Mouse (Mus musculus) heart, embryonic 12.5 days (tissue): ENCODE measurements around the gene Cemip. TPM values are rescaled to one million over a fixed set of nuclear protein-coding genes. Genes with fewer than 3 reads are reported as not detected.

Experiments
- ATAC-seq: fragments of 200-750 bp; cut with Nextera tagmentation; 2 replicates; pipeline ENCODE4 v1.8.0; 2017; ENCODE audit warnings: moderate TSS enrichment, moderate library complexity; ENCODE audit not compliant: insufficient number of reproducible peaks, low FRiP score
- H3K27ac ChIP-seq: fragments of 300-500 bp; sonication (generic); 2 replicates; pipeline ENCODE4 v1.5.1; 2016; ENCODE audit warnings: mild to moderate bottlenecking, moderate library complexity; ENCODE audit not compliant: poor library complexity, severe bottlenecking
- H3K27me3 ChIP-seq: fragments of 300-500 bp; sonication (generic); replicated peaks from 2 replicates; pipeline ENCODE4 v1.6.1; 2016; ENCODE audit warnings: mild to moderate bottlenecking, moderate library complexity
- H3K36me3 ChIP-seq: fragments of 300-500 bp; sonication (generic); 2 replicates; pipeline ENCODE4 v1.6.1; 2016; ENCODE audit warnings: mild to moderate bottlenecking, moderate library complexity
- H3K4me1 ChIP-seq: fragments of 300-500 bp; sonication (generic); replicated peaks from 2 replicates; pipeline ENCODE4 v1.6.1; 2016; ENCODE audit warnings: mild to moderate bottlenecking
- H3K4me2 ChIP-seq: fragments of 300-500 bp; sonication (generic); 2 replicates; pipeline ENCODE4 v1.6.1; 2016; ENCODE audit warnings: mild to moderate bottlenecking, moderate library complexity
- H3K4me3 ChIP-seq: fragments of 300-500 bp; sonication (generic); 2 replicates; pipeline ENCODE4 v1.5.1; 2016; ENCODE audit warnings: mild to moderate bottlenecking
- H3K9ac ChIP-seq: fragments of 300-500 bp; sonication (generic); 2 replicates; pipeline ENCODE4 v1.6.1; 2016; ENCODE audit warnings: mild to moderate bottlenecking, moderate library complexity
- H3K9me3 ChIP-seq: fragments of 300-500 bp; sonication (generic); replicated peaks from 2 replicates; pipeline ENCODE4 v1.6.1; 2016; ENCODE audit warnings: mild to moderate bottlenecking, moderate library complexity
- WGBS: fragments of 180-500 bp; shearing (Covaris S2); methylation state at CpG from one replicate; pipeline ENCODE4 v1.1.7; 2016; 5-methylcytosine and 5-hydroxymethylcytosine counted together
- polyA plus RNA-seq: library from polyadenylated mRNA; unstranded; fragments of >200 nt; fragmentation: Nextera tagmentation; extraction: Ambion mirVana; gene quantifications from 2 replicates; pipeline ENCODE4 v1.2.1, GENCODE M21; 2016

Cemip gene
- polyA plus RNA-seq, 1 experiment from 2014 or later: 1.0 TPM

GRCm38 (mm10) chr7:84026090-84026489 lies 60.2 kb downstream of the Cemip start:
- Histone ChIP-seq H3K36me3 (no peaks in the 10 kb centered on the region), H3K9me3 (no peaks in the 10 kb centered on the region), H3K4me1 (peaks cover 18% of the 10 kb centered on the region), H3K27ac (no peak overlapping the region), H3K4me2 (no peak overlapping the region), H3K27me3 (no peaks in the 10 kb centered on the region), H3K9ac (no peak overlapping the region), H3K4me3 (no peak overlapping the region)
- no peak for ATAC-seq
- 72% methylated on average over 4 of the region's 4 CpGs for WGBS

- WGBS: 76% methylated on average over 6 of the region's 6 CpGs
- Histone ChIP-seq H3K4me3 (no peak overlapping the region), H3K4me2 (no peak overlapping the region), H3K9me3 (no peaks in the 10 kb centered on the region), H3K4me1 (peaks cover 12% of the 10 kb centered on the region), H3K27me3 (no peaks in the 10 kb centered on the region), H3K36me3 (no peaks in the 10 kb centered on the region), H3K9ac (no peak overlapping the region), H3K27ac (no peak overlapping the region)
- no peak for ATAC-seq
These were observed 62.8 kb downstream of the Cemip start for GRCm38 (mm10) chr7:84023466-84023865.

DNA sequence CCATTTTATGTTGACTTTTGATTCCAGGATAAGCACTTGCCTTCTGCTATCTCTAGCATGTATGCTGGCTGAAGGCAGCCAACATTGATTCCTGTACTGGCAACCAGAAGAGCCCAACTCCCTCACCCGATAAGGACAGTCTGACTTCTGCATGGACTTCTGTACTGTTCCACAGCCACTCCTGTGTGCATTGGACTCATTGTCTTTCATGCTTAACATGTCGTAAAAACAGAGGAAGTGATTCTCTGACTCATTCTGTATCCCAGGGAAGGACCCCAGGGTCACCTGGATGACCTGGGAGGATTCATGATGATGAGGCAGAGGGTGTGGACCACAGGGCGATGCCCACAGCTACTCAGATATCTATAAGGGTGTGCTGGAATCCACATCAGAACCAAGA lies 63.8 kb downstream of the Cemip start:
- Histone ChIP-seq H3K4me1 (peaks cover 14% of the 10 kb centered on the region), H3K36me3 (no peaks in the 10 kb centered on the region), H3K4me3 (no peak overlapping the region), H3K27ac (no peak overlapping the region), H3K27me3 (no peaks in the 10 kb centered on the region), H3K4me2 (no peak overlapping the region), H3K9me3 (no peaks in the 10 kb centered on the region), H3K9ac (no peak overlapping the region)
- 67% methylated on average over 3 of the region's 3 CpGs for WGBS
- ATAC-seq: no peak

DNA sequence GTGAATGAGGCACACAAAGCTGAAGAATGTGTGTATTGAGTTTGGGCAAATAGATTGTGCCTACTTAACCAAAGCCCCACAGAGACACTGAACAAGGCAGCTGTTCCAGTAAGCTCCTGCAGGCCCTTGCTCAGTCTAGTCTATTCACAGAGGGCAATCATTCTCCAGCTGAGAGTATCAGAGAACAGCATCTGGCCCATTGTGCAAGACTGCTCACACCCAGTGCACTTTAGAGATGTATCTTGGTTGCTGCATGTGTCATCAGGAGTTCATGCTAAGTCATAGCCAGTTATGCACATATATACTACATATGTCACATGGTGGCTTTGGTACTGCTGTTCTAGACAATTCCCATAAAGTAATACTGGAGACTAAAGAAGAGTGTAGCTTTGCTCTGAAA lies 66.9 kb downstream of the Cemip start:
- Histone ChIP-seq H3K36me3 (no peaks in the 10 kb centered on the region), H3K4me3 (no peak overlapping the region), H3K9me3 (no peaks in the 10 kb centered on the region), H3K27me3 (no peaks in the 10 kb centered on the region), H3K4me2 (no peak overlapping the region), H3K4me1 (peaks cover 14% of the 10 kb centered on the region), H3K9ac (no peak overlapping the region), H3K27ac (no peak overlapping the region)
- ATAC-seq: no peak

- no peak overlapping the region for H3K4me2 ChIP-seq
- H3K36me3 ChIP-seq: no peaks in the 10 kb centered on the region
- no peaks in the 10 kb centered on the region for H3K9me3 ChIP-seq
- peak; percentile 48; the same call in 1 of the 2 replicates for ATAC-seq
- H3K27me3 ChIP-seq: no peaks in the 10 kb centered on the region
- H3K4me3 ChIP-seq: no peak overlapping the region
- 51% methylated on average over 5 of the region's 5 CpGs for WGBS
- H3K9ac ChIP-seq: no peak overlapping the region
- H3K4me1 ChIP-seq: peaks cover 14% of the 10 kb centered on the region
- H3K27ac ChIP-seq: no peak overlapping the region
These were observed 67.7 kb downstream of the Cemip start for GRCm38 (mm10) chr7:84018291-84019266.

DNA sequence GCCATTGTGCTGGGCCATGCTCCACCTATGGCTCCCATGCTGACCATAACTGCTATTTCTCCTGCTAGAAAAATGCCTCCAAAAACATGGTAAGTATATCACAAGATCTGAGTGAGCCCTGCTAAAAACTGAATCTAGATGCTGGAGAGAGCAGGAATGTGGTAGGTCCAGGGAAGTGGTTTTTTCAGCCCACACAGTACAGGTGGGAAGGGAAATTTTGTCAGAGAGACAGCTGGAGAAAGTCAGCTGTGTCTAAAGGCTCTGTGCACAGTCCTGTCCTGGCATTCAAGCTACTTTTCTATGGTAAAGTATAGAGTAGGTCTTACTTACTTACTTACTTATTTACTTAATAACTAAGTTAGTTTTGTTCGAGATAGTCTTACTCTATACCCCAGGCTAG lies 71.3 kb downstream of the Cemip start:
- H3K4me2 ChIP-seq: no peak overlapping the region
- no peak overlapping the region for H3K27ac ChIP-seq
- no peaks in the 10 kb centered on the region for H3K9me3 ChIP-seq
- no peaks in the 10 kb centered on the region for H3K36me3 ChIP-seq
- no peak overlapping the region for H3K4me3 ChIP-seq
- 50% methylated on average over 1 of the region's 1 CpGs for WGBS
- H3K4me1 ChIP-seq: peaks cover 14% of the 10 kb centered on the region
- H3K9ac ChIP-seq: no peak overlapping the region
- no peaks in the 10 kb centered on the region for H3K27me3 ChIP-seq
- no peak for ATAC-seq

DNA sequence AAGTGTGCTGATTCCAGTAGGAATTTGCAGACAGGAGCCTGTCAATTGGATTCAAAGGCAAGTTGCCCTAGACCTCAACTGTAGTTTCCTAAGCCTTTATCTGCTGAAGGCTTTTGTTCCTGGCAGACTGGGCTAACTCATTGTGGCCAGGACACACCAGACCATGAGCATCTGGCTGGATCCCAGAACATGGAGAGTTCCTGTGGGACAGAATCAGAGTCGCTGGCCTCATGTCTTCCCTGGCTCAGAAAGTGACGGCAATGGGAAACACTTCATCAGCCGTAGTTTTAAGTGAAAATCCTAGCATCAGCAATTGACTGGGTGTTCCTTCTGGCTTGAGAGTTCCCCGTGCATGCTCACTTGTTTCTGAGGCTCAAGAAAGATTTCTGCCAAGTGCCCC lies 72.6 kb downstream of the Cemip start:
- WGBS: 78% methylated on average over 4 of the region's 4 CpGs
- Histone ChIP-seq H3K9me3 (no peaks in the 10 kb centered on the region), H3K4me3 (no peak overlapping the region), H3K4me2 (no peak overlapping the region), H3K9ac (no peak overlapping the region), H3K4me1 (peaks cover 8% of the 10 kb centered on the region), H3K27ac (no peak overlapping the region), H3K36me3 (no peaks in the 10 kb centered on the region), H3K27me3 (no peaks in the 10 kb centered on the region)
- ATAC-seq: no peak

- no peaks in the 10 kb centered on the region for H3K27me3 ChIP-seq
- H3K4me2 ChIP-seq: no peak overlapping the region
- H3K4me3 ChIP-seq: no peak overlapping the region
- H3K9ac ChIP-seq: no peak overlapping the region
- no peak overlapping the region for H3K27ac ChIP-seq
- ATAC-seq: no peak
- H3K36me3 ChIP-seq: no peaks in the 10 kb centered on the region
- WGBS: 69% methylated on average over 6 of the region's 6 CpGs
- H3K4me1 ChIP-seq: no peaks in the 10 kb centered on the region
- H3K9me3 ChIP-seq: no peaks in the 10 kb centered on the region
These were observed 81.9 kb downstream of the Cemip start for GRCm38 (mm10) chr7:84004357-84004756.

DNA sequence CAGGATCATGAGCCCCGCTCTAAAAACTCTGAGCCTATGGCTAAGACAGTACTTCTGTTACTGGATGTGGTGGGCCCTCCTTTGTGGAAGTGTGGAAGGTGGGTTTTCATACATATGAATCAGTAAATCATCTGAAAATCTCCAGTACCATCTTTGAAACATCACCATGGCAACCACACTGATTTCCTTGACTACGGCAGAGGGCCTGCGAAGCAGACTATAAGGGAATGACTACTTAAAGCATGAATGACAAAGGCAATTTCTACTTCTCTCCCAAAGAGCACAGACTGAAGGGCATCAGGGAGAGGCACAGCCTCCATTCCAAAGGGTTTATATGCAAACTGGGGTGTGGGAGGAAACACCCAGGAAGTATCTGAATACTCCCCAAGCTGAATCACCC lies 84.8 kb downstream of the Cemip start:
- Histone ChIP-seq H3K4me2 (no peak overlapping the region), H3K4me3 (no peak overlapping the region), H3K9ac (no peak overlapping the region), H3K4me1 (no peaks in the 10 kb centered on the region), H3K27me3 (no peaks in the 10 kb centered on the region), H3K9me3 (no peaks in the 10 kb centered on the region), H3K27ac (no peak overlapping the region), H3K36me3 (no peaks in the 10 kb centered on the region)
- WGBS: 79% methylated on average over 3 of the region's 3 CpGs
- no peak for ATAC-seq

DNA sequence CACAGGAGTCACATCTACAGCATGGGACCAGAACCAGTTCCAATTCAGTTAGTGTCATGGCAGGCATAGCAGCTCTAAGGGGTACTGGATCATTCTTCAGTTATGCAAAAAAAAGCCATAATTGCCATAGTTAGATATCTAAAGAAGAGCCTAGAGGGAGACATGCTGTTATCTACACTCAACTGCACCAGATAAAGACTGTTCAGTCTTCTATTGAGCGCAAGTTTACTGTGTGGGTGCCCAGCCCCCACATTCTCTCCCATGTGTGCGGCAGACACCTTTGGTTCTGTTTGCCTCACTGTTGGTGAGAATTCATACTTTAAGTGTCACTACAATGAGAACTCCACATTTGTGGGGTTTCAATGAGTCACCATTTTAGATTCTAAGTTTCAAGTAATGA lies 85.6 kb downstream of the Cemip start:
- H3K4me1 ChIP-seq: no peaks in the 10 kb centered on the region
- WGBS: 72% methylated on average over 2 of the region's 2 CpGs
- no peak overlapping the region for H3K27ac ChIP-seq
- no peak overlapping the region for H3K4me3 ChIP-seq
- ATAC-seq: no peak
- H3K4me2 ChIP-seq: no peak overlapping the region
- no peak overlapping the region for H3K9ac ChIP-seq
- no peaks in the 10 kb centered on the region for H3K36me3 ChIP-seq
- no peaks in the 10 kb centered on the region for H3K27me3 ChIP-seq
- H3K9me3 ChIP-seq: no peaks in the 10 kb centered on the region

- no peak overlapping the region for H3K9ac ChIP-seq
- ATAC-seq: no peak
- no peaks in the 10 kb centered on the region for H3K9me3 ChIP-seq
- H3K27ac ChIP-seq: no peak overlapping the region
- H3K36me3 ChIP-seq: no peaks in the 10 kb centered on the region
- H3K4me1 ChIP-seq: no peaks in the 10 kb centered on the region
- H3K27me3 ChIP-seq: no peaks in the 10 kb centered on the region
- H3K4me2 ChIP-seq: no peak overlapping the region
- WGBS: 60% methylated on average over 1 of the region's 1 CpGs
- H3K4me3 ChIP-seq: no peak overlapping the region
These were observed 86.7 kb downstream of the Cemip start for GRCm38 (mm10) chr7:83999647-84000046.

DNA sequence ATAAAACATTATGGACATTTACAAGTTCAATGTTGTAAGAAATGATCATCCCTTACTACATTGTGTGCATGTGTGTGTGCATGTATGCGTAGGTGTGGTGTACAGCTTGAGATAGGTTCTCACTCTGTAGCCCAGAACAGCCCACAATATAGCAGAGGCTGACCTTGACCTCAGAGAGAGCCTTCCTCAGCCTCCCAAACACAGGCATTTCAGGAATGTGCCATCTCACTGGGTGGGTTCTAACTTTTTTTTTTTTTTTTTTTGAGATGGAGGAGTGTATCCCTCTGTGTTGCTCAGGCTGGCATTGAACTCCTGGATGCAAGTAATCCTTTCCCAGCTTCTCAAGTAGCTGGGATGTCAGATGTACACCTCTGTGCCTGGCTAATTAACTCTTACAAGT lies 92.0 kb downstream of the Cemip start:
- Histone ChIP-seq H3K4me1 (no peaks in the 10 kb centered on the region), H3K4me2 (no peak overlapping the region), H3K9me3 (no peaks in the 10 kb centered on the region), H3K27ac (no peak overlapping the region), H3K9ac (no peak overlapping the region), H3K36me3 (no peaks in the 10 kb centered on the region), H3K4me3 (no peak overlapping the region), H3K27me3 (no peaks in the 10 kb centered on the region)
- 77% methylated on average over 1 of the region's 1 CpGs for WGBS
- no peak for ATAC-seq
